Mouse (Mus musculus) adrenal gland, postnatal 10 days (tissue): Measurements from ENCODE around the gene Gm9736. TPM values are rescaled to one million over a fixed set of nuclear protein-coding genes. Genes with fewer than 3 reads are reported as not detected.
"Not testable (repeated sequence)": the region's sequence is repeated elsewhere in the genome, so short reads cannot be mapped to it uniquely, and the experiment has no call there.

ENCODE experiments used
- DNase-seq: peaks from one replicate; pipeline ENCODE4 v3.0.0; 2021; ENCODE audit warnings: mixed read lengths
- total RNA-seq, 2 experiments: library from RNA; stranded (reverse); gene quantifications; 2 replicates each; pipeline ENCODE4 v1.2.3; 2021

Gene Gm9736
- total RNA-seq, 2 experiments from 2014 or later = not detected

- no peak for DNase-seq
These were observed 25.0 kb downstream of the Gm9736 start, which contains the start of gene Gm10100 for GRCm38 (mm10) chr10:77726186-77726585. Gene Gm10100 (plus strand): TSS chr10:77726486.

- DNase-seq = no peak
These were observed 26.3 kb downstream of the Gm9736 start for GRCm38 (mm10) chr10:77724855-77725254.

GRCm38 (mm10) chr10:77720299-77720698, 30.9 kb downstream of the Gm9736 start, which contains the start of gene Krtap12-1:
Gene Krtap12-1 (plus strand): TSS chr10:77720599.
- DNase-seq = not testable (repeated sequence)

- DNase-seq = no peak
These were observed 35.6 kb downstream of the Gm9736 start, which contains the start of gene Gm10142 for GRCm38 (mm10) chr10:77715507-77715906. Gene Gm10142 (plus strand): TSS chr10:77715807.

- no peak for DNase-seq
These were observed 37.4 kb downstream of the Gm9736 start for GRCm38 (mm10) chr10:77713734-77714133.

GRCm38 (mm10) chr10:77711157-77711556, 40.0 kb downstream of the Gm9736 start, which contains the start of gene Gm10024:
Gene Gm10024 (plus strand): TSS chr10:77711457.
- not testable (repeated sequence) for DNase-seq

- DNase-seq = no peak
These were observed 41.3 kb downstream of the Gm9736 start for GRCm38 (mm10) chr10:77709831-77710230.

GRCm38 (mm10) chr10:77706326-77706725, 44.8 kb downstream of the Gm9736 start, which contains the start of gene Gm10272:
Gene Gm10272 (plus strand): TSS chr10:77706626.
- no peak for DNase-seq

Other genes starting within 250 kb of the Gm9736 start
- gene Fam207a, start 235.6 kb downstream of the Gm9736 start, total RNA-seq = 10 to 100 TPM; 17.6 to 19.4 TPM
- gene Itgb2, start 221.1 kb downstream of the Gm9736 start, total RNA-seq = 1 to 10 TPM; 8.1 to 9.2 TPM
- gene Pttg1ip, start 169.6 kb downstream of the Gm9736 start, total RNA-seq = 100 to 1,000 TPM; 160 to 178 TPM
- 100 to 1,000 TPM; 119 to 125 TPM for gene Sumo3, start 145.3 kb downstream of the Gm9736 start, total RNA-seq
- 10 to 100 TPM; 22.3 to 30.4 TPM for gene Gm49325, start 145.2 kb downstream of the Gm9736 start, total RNA-seq
- gene Ube2g2, start 129.1 kb downstream of the Gm9736 start, total RNA-seq = 10 to 100 TPM; 44.4 to 46.1 TPM
- gene Tspear, start 64.8 kb downstream of the Gm9736 start, total RNA-seq = under 1 TPM; 0.27 to 0.64 TPM
- gene Gm19402, start 60.6 kb downstream of the Gm9736 start, total RNA-seq = not detected
- not detected for gene Gm9508, start 54.1 kb downstream of the Gm9736 start, total RNA-seq
- gene Gm10272, start 44.7 kb downstream of the Gm9736 start, total RNA-seq = not detected
- gene Gm10024, start 39.9 kb downstream of the Gm9736 start, total RNA-seq = not detected
- not detected for gene Gm10142, start 35.5 kb downstream of the Gm9736 start, total RNA-seq
- gene Krtap12-1, start 30.8 kb downstream of the Gm9736 start, total RNA-seq = not detected
- gene Gm10100, start 24.9 kb downstream of the Gm9736 start, total RNA-seq = not detected
- not detected for gene Gm18596, start 8.7 kb downstream of the Gm9736 start, total RNA-seq
- not detected for gene Gm3233, start 8.3 kb upstream of the Gm9736 start, total RNA-seq
- gene Gm3238, start 20.0 kb upstream of the Gm9736 start, total RNA-seq = not detected
- not detected for gene Gm7138, start 25.6 kb upstream of the Gm9736 start, total RNA-seq
- not detected for gene Gm3250, start 31.2 kb upstream of the Gm9736 start, total RNA-seq
- gene Gm7137, start 36.8 kb upstream of the Gm9736 start, total RNA-seq = not detected
- not detected for gene Gm9639, start 43.7 kb upstream of the Gm9736 start, total RNA-seq
- not detected for gene Gm19668, start 47.8 kb upstream of the Gm9736 start, total RNA-seq
- gene Gm9507, start 60.5 kb upstream of the Gm9736 start, total RNA-seq = not detected
- gene Gm2696, start 63.3 kb upstream of the Gm9736 start, total RNA-seq = not detected
- not detected for gene Krtap10-4, start 75.7 kb upstream of the Gm9736 start, total RNA-seq
- not detected for gene Krtap10-10, start 84.6 kb upstream of the Gm9736 start, total RNA-seq
- not detected for gene Gm36176, start 95.4 kb upstream of the Gm9736 start, total RNA-seq
- gene Gm10318, start 101.5 kb upstream of the Gm9736 start, total RNA-seq = not detected
- gene Gm3285, start 110.6 kb upstream of the Gm9736 start, total RNA-seq = not detected
- gene Lrrc3, start 151.2 kb upstream of the Gm9736 start, total RNA-seq = 10 to 100 TPM; 12.1 to 16.7 TPM
- gene Trpm2, start 219.2 kb upstream of the Gm9736 start, total RNA-seq = 1 to 10 TPM; 2.3 to 2.8 TPM
- gene 1810043G02Rik, start 227.2 kb upstream of the Gm9736 start, total RNA-seq = 10 to 100 TPM; 15.7 to 21.4 TPM